Mouse (Mus musculus) neutrophil, adult 5-6 weeks (primary cell): ENCODE measurements at regions not wholly inside any gene's neighbourhood (a gene's known extent, or its start where the extent isn't known, plus 50 kb on each side); places are given as distances from the start of the nearest gene placed in this dataset.
A peak's percentile ranks its signal among the peaks of the same experiment; 100 is the strongest.
"Not testable (repeated sequence)": the region's sequence is repeated elsewhere in the genome, so short reads cannot be mapped to it uniquely, and the experiment has no call there.

Experiments used
- ATAC-seq: fragments of 151-379, 151-347 bp; 2 replicates; pipeline ENCODE4 v1.8.0; 2017; ENCODE audit warnings: mild to moderate bottlenecking, moderate TSS enrichment; ENCODE audit not compliant: insufficient number of reproducible peaks, poor library complexity, low FRiP score, severe bottlenecking; ENCODE audit errors: extremely low read depth

DNA sequence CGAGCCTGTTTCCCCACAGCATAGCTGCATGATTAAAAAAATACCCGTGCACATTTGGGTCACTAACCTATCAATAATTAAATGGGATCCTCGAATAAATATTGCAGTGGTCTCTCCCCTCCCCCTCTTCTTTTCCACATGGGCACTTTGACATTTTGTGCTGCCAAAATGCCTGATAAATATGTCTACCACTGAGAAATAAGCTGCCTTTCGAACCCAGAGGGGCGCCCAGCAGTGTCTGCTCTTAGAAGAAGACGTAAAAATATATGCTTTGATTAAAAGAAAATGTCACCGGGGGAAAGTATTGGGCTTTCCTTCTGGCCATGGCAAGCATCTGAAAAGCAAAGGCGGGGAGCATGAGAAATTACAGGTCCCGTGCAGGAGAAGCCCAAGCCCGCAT lies 152.6 kb upstream of the Frmd4a start:
- ATAC-seq: no peak

DNA sequence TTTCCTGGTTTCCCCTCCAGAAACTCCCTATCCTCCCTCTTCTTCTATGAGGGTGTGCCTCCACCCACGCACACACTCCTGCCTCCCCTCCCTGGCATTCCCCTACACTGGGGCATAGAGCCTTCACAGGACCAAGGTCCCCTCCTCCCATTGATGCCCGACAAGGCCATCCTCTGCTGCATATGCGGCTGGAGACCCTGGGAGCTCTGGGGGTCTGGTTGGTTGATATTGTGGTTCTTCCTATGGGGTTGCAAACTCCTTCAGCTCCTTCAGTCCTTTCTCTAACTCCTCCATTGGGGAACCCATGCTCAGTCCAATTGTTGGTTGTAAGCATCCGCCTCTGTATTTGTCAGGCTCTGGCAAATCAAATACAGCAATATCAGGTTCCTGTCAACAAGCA lies 150.8 kb upstream of the Frmd4a start:
- ATAC-seq: not testable (repeated sequence)

DNA sequence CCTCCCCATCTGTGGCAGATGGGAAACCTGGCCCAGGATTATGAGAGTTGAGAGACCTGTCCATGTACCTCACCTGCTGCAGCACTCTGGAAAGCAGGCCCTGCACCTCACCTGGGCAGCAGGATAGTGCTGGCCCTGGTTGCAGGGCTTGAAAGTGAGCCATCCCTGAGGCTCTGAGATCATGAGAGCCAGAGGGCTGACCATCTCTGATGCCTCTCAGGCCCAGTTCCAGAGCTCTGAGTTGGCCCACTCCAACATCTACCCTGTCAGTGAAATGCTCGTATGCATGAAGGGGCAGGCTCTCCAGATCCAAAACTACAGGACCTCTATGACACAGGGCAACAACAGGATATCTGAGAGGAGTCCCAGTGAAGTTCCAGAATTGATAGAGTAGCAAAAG lies 147.8 kb upstream of the Frmd4a start:
- no peak for ATAC-seq

DNA sequence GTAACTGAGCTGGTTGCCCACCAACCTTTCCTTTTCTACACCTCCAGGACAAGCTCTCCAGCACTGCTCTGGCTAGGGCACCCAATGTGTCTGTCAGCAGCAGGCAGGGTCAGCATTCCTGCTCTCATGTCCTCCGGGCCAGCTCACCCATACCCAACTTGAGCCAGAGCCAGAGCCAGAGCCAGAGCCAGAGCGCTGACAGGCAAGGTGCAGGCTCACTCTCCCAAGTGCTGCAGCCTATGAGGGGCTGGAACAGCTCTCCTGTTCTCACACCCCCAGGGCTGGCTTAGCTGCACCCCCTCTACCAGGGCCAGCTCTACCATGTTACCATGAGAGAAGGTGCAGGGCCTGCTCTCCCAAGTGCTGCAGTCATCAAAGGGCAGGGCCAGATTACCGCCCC lies 145.8 kb upstream of the Frmd4a start:
- ATAC-seq: no peak

DNA sequence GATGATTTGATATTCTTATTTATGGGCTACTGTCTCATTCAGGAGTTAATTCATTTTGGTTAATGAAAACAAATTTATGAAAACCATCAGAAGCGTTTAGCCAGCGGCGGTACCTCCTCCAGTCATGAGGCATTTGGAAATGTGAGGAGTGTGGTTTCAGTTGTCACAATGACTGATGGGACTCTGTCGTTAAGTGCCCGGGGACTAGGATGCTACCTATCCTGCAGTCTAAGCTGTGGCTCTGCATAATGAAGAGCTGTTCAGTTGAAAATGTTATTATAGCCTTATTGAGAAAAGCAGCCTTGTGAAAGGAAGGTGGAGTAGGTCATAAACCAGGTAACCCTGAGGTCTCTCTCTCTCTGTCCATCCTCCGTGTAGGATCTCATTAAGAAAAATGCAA lies 130.5 kb upstream of the Frmd4a start:
- no peak for ATAC-seq

DNA sequence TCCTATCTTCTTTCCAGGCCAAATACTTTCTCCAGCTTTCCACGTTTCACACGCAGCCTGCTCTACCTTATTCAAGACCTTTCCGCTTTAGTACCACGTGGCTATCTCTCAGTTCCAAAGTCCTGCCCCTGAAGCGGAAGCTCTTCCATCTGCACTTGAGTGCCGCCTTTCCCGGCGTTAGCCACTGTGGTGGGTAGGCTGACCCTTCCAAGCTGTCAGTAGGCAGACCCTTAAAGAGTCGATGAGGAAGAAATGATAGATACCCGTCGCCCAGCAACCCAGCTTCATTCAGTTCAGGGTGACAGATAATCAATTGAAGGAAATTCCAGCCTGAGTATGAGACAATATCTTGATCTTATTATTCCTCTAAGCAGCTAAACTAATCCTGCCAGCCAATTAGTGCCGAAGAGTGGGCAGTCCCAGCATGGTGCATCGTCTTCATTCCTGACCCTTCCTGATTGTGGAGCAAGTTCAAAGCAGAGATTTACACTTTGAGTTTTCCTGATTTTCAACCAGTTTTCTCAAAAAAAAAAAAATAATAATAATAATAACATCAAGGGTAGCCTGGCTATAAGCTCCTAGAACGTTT lies 129.6 kb upstream of the Frmd4a start:
- no peak for ATAC-seq

DNA sequence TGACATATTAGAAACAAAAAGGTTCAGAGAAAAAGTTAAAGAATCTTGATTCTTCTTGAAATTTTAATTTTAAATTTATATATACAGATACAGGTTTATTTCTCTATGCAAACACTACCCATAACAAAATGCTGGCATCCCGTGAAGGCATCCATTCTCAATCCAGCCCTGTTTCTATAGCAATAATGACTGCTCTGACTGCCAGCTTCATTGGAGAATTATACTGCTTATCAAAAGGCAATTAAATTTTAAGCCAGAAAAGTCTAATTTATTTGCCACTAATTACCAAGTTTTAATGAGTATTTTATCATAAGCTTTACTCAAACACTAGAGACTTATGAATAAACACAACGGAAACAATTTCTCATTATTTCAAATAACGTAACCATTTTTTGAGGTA lies 128.1 kb upstream of the Frmd4a start:
- no peak for ATAC-seq

DNA sequence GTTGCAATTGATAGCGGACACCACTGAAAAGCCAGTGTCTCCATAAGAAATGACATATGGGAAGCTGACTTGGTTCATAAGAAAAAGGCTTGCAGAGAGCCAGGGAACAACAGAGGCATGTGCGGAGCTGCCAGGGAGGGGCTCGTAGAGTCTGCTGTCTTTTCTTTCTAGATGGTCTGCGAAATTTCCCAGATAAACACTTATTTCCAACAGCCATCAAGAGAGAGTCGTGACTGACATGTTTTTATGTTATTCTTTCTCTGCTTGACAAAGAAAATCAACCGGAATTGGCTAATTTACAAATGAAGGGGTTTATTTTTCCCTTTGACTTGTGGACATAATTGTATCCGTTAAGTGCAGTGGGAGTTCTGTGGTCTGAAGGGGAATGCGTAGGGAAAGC lies 127.1 kb upstream of the Frmd4a start:
- ATAC-seq: no peak

DNA sequence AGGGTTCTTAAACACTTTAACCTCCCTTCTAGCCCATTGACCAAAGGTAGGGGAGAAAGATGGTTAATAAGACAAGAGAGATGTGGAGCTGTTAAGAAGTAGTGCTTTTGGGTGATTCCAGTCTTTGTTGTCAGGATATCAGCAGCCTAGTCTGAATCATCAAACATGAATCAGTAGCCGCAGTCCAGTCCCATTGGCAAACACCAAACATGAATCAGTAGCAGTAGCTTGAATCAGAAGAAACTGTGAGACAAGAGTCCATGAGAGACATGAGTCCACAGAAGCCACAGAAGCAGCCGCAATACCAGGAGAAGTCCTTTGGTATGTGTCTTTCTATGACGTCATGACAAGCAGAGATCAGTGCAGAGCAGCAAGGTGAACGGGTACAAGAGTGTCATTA lies 110.5 kb upstream of the Frmd4a start:
- no peak for ATAC-seq

DNA sequence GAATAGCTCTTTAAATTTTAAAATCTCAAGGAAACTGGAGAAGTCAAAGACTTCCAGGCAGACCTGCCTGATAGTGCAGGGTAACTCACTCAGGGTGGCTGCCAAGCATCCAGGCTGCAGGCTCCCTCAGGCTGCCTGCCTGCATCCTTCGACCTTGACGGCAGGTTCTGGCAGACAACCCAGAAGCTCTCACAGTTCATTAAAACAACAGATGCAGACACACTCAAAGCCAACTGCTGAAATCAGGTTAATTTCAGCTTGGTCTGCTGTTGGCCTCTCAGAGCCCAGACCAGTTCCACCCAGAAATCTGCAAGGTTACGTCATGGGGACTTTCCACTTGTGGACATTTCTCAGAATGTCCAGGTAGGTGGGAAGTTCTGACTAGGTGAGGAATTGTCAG lies 109.3 kb upstream of the Frmd4a start:
- no peak for ATAC-seq

DNA sequence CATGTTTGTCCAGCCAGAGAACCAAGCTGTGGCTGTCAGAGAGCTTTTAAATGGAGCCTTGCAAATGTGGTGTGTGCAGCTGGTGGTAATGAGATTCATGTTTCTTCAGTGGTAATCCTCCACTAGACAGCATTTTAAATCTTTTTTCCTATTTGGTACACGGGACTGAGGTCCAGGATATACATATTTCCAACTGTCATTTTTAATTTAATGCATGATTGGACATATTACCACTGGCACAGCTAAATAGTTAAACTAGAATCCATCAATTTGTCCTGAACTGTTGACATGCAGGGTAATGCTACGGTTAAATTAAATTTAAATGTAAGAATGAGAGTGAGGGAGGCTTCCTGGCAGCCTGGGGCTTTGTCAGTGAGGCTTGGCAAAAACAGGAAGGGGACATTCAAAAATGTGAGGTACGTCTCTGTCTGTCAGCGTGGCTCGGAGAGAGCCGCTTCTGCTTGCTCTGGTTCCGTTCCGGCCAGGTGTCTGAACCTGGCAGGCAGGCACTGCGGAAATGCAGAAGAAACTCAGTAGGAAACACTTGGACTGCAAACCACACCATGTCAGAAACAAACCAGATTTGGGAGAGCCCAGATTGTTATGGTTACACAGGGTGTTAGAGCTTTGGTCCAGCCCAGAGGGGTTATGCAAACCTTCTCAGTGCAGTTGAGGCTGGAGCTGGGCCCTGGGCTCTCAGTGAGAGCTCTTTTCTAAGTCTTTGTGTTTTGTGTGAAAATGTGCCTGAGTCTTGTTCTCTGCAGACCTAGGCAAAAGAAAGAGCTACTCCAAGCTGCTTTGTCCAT lies 107.2 kb upstream of the Frmd4a start:
- ATAC-seq: 0 out of 2 replicates have a peak, but pooled peaks have one; percentile 48

DNA sequence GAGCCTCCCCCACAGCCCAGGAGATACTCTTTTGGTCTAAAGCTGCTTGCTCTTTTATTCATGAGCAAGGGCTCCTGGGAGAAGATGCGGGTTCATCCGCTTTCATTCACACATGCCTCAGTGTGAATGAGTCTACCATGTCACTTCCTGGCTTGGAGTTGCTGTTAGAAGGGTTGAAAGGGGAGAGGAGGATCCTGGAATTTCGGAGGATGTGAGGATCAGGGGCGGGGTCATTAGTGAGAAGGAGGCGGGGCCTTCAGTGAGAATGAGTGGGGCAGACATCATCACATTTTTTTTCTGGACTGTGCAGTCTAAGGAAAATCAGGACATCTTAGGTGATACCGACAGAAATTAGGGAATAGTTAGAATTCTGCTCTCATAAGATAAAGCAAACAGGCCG lies 102.4 kb upstream of the Frmd4a start:
- no peak for ATAC-seq

DNA sequence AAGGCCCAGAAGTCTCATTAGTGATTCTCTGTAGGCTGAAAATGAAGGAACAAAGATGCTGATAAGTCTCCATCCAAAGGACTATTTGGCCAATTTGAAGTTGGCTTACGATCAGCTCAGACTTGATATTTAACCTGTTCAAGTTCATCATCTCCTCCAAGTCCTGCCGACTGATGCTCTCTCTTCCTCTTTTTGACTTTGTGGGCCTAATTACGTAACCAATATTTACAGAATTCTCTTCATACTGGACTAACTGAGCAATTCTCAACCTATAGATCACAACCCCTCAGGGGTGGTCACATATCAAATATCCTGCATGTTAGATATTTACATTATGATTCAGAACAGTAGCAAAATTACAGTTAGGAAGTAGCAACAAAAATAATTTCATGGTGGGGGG lies 101.2 kb upstream of the Frmd4a start:
- ATAC-seq: no peak

DNA sequence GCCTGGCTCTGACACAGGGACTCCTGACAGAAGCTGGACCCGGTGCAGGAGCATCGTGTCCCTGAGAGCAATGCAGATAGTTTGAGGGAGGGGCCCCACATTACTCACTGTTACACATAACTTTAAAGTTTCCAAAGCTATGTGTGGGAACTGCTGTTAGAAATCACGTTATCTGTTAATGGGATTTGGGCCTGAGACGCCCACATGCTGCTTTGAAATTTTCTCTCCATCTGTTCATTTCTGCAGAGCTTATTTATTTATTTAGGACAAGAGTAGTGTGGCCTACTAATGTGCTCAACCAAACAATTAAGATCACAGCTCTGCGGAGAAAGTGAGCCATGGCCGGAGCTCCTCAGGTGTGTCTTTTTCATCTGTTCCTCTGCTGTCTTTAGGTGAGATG lies 99.4 kb upstream of the Frmd4a start:
- ATAC-seq: no peak

DNA sequence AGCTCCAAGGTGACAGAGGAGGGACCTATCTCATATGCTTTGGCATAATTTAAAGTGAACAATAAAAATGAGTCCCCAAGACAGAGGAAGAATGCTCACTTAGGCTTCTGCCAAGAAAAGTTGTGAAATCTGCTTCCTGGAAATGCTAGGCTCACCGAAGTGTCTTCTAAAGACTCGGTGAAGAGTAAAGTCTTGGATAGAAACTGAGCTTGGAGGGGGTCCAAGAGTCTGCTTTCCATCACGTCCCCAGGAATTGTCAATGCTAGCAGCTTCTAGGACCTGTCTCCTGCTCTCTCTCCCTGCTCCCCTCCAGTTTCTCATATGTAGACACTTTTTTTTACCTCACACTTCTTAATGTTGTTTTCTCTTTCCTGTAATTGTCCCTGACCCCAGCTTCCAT lies 97.6 kb upstream of the Frmd4a start:
- no peak for ATAC-seq

DNA sequence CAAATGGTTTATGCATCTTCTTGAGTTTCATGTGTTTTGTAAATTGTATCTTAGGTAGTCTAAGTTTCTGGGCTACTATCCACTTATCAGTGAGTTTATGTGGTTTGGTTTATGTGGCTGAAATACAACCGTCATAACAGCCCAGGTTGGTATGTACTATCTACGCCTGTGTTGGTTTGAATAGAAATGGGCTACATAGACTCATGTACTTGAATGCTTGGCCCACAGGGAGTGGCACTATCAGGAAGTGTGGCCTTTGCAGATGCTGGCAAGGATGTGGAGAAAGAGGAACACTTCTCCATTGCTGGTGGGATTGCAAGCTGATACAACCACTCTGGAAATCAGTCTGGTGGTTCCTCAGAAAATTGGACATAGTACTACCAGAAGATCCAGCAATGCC lies 96.4 kb upstream of the Frmd4a start:
- ATAC-seq: not testable (repeated sequence)

DNA sequence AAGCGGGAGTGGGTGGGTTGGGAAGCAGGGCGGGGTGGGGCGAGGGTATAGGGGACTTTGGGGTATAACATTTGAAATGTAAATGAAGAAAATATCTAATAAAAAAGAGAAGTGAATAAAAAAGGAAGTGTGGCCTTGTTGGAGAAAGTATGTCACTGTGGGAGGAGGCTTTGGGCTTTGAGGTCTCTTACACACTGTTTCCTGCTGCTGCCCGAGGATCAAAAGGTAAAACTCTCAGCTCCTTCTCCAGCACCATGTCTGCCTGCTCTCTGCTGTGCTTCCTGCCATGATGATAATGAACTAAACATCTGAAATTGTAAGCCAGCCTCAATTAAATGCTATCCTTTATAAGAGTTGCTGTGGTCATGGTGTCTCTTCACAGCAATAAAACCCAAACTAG lies 94.8 kb upstream of the Frmd4a start:
- ATAC-seq: no peak

DNA sequence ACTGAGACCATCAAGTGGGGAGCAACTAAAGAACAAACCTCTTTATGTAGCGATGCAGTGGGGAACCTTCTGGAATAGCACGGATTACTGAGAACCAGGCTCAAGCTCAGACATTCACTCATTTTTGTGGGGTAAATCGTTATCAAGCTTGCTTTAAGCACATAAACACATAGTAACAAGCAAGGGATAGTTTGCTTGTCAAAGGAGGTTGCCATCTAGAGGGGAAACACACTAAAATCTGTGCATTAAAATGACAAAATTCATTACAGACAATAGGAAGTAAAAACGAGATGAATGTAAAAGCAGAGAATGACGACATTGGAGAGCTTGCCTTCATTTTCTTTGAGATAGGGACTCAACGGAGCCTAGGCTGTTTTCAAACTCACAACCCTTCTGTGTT lies 92.8 kb upstream of the Frmd4a start:
- no peak for ATAC-seq

DNA sequence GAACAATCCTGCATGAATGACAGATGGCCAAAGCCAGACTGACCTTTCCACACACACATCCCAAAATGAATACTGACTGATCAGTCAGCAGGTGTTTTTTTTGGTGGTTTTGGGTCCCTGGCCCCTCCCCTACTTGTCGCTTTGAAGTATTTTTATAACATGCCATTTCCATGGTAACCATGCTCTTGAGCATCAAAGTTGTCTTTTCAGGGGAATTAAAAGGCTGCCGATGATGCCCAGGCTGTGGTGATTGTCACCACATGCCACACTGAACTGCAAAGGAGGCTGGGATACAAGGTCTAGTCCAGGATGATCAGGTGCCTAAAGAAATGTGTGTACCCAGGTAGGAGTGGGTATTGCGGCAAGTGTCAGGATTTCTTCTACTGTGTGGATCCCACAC lies 92.3 kb upstream of the Frmd4a start:
- no peak for ATAC-seq

DNA sequence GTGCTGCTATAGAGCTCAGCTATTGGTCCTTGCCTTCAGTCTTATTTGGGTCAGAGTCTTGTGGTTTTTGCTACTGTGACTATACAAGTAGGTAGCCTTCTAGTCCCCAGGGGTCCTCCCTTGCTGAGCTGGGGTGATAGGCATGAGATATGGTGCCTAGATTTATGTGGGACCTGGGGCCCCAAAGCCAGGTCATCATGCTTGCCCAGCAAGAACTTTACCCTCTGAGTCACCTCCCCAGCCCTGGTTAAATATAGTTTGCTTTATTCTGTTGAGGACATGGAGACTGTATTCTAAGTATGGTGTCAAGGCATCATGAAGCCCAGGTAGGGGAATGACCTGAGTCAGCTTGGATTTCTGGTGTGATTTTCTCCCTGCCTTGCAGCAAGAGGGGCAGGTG lies 91.4 kb upstream of the Frmd4a start:
- ATAC-seq: no peak
